Mouse (Mus musculus): Measurements from ENCODE around the gene Lgr5.

The Lgr5 gene

GRCm38 (mm10) chr10:115505155-115505554 is 82.4 kb downstream of the Lgr5 start:
- DNase-seq (ENCODE audit: low spot score) = no peak

DNA sequence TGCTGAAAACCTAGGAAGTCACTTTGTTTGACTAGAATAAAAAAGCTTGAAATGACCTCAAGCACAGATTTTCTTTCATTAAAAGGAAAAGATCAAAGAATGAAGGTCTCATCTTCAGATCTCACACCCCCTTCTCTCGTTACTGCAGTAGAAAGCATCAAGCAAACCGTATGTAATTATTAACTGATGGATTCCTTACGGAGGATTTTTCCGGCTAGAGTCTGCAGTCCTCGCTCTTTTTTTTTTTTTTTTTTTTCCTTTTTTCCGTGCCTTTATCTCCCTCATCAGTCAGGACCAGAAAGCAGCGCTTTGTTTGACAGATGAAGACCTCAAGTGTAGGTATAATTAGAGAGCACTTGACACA is 93.8 kb downstream of the Lgr5 start:
- no peak for DNase-seq (ENCODE audit: low spot score)

DNA sequence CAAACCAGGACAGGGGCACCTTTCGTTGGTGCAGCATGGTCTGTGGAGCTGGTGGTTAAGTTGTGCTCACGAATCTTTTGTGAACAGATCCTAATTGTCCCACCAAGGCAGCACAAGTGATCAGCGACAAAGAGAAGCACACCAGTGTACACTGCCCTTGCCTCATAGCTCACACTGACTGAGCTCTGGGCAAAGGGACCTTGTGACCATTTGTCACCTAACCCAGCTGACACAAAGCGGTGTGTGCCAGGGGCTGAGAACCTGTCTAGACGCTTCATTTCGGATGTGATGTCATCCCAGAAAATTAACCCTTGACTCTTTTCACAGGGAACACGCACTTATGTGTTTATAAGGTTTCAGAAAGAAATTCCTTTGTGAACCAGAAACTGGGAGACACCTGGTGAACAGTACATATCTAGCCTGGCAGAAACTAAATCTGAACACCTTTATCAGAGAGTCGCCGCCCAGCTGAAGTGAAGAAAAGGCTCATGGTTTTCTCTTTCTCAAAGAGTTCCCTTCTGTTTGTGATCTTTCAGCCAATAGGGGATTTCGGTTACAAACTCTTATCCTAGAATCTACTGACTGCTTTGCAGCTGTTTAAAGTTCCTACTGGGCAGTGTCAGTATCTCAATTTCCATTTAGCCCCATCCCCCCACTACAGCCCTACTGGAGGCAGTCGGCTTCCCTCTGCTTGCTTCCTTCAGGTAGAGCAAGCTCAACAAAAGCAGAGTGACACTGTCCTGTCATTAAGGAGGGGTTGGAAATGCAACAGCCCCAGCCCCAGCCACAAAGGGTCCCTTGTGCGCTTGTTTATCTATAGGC is 94.4 kb downstream of the Lgr5 start:
- no peak for DNase-seq (ENCODE audit: low spot score)

- no peak for DNase-seq (ENCODE audit: low spot score)
Measured at GRCm38 (mm10) chr10:115491803-115492510, 95.6 kb downstream of the Lgr5 start.

GRCm38 (mm10) chr10:115485602-115486001 is 102.0 kb downstream of the Lgr5 start:
- DNase-seq (ENCODE audit: low spot score) = no peak

- DNase-seq (ENCODE audit: low spot score) = no peak
Measured at GRCm38 (mm10) chr10:115484660-115485059, 102.9 kb downstream of the Lgr5 start.

- no peak for DNase-seq (ENCODE audit: low spot score)
Measured at GRCm38 (mm10) chr10:115478441-115479141, 109.0 kb downstream of the Lgr5 start.

DNA sequence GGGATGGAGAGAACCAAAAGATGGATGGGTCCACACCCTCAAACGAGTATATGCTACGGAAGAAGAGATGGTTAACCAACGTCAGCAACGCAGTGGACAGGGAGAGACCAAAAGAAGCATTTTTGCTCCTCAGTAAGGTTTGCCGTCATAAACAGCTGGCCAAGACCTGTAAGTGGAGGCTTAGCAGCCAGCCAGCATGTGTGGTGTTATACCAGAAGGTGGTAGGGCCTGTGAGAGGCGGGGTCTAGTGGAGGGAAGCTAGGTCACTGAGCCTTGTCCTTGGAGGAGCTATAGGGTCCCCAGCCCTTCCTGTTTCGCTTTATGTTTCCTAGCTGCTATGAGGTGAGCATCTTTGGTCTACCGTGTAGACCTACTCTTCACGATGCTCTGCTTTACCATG is 111.1 kb downstream of the Lgr5 start:
- no peak for DNase-seq (ENCODE audit: low spot score)

GRCm38 (mm10) chr10:115475000-115475550 is 112.5 kb downstream of the Lgr5 start:
- no peak for DNase-seq (ENCODE audit: low spot score)

GRCm38 (mm10) chr10:115473213-115473961 is 114.2 kb downstream of the Lgr5 start:
- no peak for DNase-seq (ENCODE audit: low spot score)

DNA sequence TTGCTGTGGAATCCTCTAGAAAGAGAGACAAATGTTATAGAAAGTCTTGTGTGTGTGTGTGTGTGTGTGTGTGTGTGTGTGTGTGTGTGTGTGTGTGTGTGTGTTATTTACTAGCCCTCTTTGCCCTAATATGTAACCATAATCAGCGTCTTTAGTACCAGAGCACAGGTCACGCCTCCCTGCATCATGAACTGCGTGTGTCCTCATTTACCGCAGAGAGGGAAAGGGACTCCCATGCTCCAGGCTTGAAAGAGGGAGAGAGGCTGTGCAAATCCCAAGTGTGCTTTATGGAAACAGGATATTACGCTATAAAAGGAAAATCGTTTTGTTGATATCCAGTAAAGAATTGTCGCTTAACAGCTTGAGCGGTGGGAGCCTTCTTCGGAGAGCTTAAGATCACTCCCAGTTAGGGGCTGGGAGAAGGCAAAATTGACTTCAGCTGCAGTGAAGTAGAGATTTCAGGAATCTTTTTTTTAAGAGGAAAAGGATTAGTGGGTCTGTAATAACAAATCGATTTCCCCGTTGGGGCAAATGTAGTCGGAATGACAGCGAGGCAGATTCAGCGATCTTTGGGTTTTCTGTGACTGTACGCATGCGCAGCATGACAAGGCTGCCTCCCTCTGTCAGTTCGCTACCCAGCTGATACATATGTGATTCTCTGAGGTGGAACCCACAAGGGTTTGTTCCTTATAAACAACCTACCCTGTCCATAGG is 116.8 kb downstream of the Lgr5 start:
- DNase-seq (ENCODE audit: low spot score) = no peak

GRCm38 (mm10) chr10:115469040-115469439 is 118.5 kb downstream of the Lgr5 start:
- DNase-seq (ENCODE audit: low spot score) = no peak

DNA sequence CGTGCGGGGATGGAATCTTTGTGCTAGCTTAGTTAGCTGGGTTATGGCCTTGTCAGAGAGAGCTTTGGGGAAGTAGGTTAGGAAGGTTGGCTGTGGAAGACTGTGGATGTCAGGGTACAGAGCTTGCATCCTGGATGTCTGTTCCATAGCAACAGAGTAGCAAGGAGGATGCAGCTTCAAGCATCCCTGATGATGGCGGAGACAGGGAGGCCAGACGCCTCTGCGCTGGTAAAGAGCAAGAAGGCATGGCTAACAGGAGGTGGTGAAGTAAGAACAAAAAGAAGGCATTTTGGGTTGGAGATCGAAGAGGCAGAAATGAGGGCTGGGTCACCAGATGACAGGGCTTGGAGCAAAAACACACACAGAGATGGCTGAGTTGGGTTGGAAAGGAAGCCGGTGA is 118.9 kb downstream of the Lgr5 start:
- no peak for DNase-seq (ENCODE audit: low spot score)

GRCm38 (mm10) chr10:115467985-115468384 is 119.6 kb downstream of the Lgr5 start:
- no peak for DNase-seq (ENCODE audit: low spot score)

DNA sequence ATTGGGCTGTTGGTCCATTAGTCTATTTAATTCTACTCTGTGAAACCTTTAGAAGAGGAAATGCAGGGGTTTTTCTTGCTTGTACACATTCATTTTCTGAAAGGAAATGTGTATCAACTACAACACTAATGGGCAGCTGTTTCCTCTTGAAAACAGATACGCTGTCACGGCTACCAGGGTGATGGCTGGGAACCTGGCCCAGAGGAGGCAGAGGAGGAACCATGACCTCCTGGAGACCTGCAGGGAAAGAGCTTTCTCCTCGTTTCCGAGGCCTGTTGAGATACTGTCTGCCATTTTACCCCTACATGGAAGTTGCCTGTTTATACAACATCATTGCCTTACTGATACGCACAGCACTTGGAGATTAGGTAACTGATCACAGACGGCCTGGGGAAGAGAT is 121.8 kb downstream of the Lgr5 start:
- DNase-seq (ENCODE audit: low spot score) = no peak

DNA sequence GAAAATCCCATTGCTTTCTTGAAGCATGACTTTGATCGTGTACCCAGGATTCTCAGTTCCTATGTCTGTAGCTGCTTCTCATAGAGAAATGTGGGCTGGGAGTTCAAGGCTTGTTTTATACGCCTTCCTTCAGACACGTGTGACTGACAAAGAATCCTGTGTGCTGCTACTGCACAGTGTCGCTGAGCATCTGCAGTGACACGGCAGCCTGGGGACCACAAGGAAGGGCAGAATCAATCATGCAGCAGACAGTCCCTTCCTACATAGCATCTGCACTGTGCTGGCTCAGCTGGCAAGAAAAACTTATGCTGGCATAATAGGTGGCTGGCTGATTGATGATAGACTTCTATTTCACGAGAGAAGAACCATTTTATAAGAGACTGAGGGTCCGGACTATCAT is 122.5 kb downstream of the Lgr5 start:
- no peak for DNase-seq (ENCODE audit: low spot score)

DNA sequence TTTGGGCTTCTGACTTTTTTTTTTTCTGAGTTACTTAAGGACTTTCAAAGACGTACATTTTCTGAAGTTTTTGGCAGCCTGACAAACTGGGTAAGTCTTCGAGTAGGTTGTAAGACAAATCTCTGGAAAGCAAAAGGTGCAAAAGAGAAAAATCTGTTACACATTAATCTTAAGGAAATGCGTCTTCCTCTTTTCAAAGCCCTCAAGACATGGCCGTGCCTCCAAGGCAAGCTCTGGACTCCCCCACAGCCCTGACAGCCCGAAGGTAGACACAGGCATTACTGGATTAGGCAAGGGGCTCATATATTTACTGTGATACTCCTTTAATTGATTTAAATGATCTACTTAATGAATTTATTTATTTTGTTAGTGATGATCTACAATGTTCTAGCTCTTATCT is 124.9 kb downstream of the Lgr5 start:
- no peak for DNase-seq (ENCODE audit: low spot score)

DNA sequence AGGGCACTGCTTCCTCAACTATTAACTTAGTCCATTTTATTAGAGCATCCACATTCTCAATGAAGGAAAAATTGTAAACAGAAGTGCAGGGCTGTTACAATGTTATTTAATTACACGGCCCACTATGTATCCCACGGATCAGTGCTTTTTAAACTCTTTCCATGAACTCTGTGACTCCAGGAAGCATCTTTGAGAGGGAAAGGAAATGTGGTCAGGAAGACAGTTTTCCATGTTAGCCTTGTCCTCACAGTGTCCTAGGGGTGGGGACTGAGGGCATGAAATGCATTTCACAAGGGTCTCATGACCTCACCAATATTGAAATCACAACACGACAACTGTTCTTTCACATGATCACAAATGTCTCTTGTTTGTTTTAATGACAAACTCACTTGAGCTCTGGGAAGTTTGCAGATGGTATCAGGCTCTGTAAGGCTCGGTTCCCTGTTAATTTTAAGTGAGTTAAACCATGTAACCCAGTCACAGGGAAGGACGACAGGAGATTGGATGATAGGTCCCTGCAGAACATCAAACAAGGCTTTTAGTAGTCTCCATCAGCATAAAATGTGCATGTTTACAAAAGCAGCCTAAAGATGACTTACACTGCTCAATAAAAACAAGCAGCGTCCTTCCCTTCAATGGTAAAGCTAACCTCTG is 130.1 kb downstream of the Lgr5 start:
- no peak for DNase-seq (ENCODE audit: low spot score)

DNA sequence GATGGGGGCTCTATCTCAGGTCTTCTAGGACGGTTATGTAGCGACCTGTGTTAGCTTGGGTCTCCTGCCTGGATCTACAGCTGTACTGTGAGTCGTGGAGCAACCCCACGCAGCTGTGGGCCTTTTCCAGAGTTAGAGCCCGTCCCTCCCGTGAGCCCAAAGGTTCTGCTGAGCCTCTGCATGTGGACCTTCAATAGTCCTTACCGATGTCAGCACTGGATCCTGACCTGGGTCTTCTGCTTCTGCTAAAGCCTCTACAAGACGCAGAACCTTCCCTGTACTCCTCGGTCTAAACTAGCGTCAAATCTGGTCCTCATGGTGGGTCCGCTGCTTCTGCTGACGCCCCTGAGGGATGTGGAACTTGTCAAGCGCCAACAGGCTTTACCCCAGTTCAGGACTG is 139.0 kb downstream of the Lgr5 start:
- no peak for DNase-seq (ENCODE audit: low spot score)

DNA sequence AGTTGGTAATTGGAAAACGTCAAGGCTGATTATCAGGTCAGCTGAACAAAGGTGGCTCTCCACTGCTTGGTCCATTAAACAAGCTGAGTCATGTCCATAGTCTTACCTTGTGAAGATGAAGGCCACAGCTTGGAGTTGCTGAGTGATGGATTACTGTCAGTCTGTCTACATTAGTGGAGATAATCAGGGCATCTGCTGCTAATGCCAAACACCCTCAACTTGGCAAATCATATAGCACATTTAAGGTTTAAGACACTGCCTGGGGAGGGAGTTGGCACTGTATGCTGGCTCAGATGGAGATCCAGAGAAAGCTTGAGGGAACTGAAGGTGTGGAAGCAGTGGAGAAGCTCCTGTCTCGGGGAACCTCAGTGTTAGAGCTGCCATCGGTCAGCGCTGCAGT is 150.3 kb downstream of the Lgr5 start:
- no peak for DNase-seq (ENCODE audit: low spot score)

DNA sequence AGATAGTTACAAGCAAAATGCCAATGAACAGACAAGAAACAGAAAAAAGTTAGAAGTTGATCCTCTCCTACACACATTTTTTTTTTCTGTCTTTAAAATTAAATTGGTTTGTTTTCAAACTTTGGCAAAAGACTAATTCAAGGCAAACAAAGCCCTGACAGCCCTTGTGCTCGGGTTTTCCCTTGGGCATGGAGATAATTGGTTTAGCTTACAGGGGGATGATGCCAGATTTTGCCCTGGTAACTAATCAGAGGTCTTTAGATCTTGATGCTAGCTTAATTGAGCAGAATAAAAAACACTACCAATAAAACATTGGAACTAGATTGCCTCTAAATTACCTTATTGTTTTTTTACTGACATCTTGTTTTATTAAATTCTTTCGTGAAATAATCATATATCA is 162.2 kb downstream of the Lgr5 start:
- DNase-seq (ENCODE audit: low spot score) = no peak
